Mouse (Mus musculus) midbrain, embryonic 16.5 days (tissue): ENCODE results near the gene Rps6kb2. TPM values are rescaled to one million over a fixed set of nuclear protein-coding genes. Genes with fewer than 3 reads are reported as not detected.
"Not testable (repeated sequence)": the region's sequence is repeated elsewhere in the genome, so short reads cannot be mapped to it uniquely, and the experiment has no call there.

Experiments used
- ATAC-seq: fragments of 200-750 bp; cut with Nextera tagmentation; 2 replicates; pipeline ENCODE4 v1.8.0; 2017; ENCODE audit warnings: moderate TSS enrichment
- H3K27ac ChIP-seq: fragments of 300-500 bp; sonication (generic); 2 replicates; pipeline ENCODE4 v1.5.1; 2014; ENCODE audit warnings: mild to moderate bottlenecking, low read length, mixed read lengths
- H3K27me3 ChIP-seq: fragments of 300-500 bp; sonication (generic); 2 replicates; pipeline ENCODE4 v1.6.1; 2014; ENCODE audit warnings: low read depth, low read length, mixed read lengths; ENCODE audit not compliant: control insufficient read depth, insufficient read depth
- H3K36me3 ChIP-seq: fragments of 300-500 bp; sonication (generic); 2 replicates; pipeline ENCODE4 v1.6.1; 2014; ENCODE audit warnings: mild to moderate bottlenecking, low read length, moderate library complexity, mixed read lengths; ENCODE audit not compliant: control insufficient read depth, insufficient read depth
- H3K4me1 ChIP-seq: fragments of 300-500 bp; sonication (generic); 2 replicates; pipeline ENCODE4 v1.6.1; 2014; ENCODE audit warnings: mild to moderate bottlenecking, low read length, mixed read lengths; ENCODE audit not compliant: control insufficient read depth, insufficient read depth
- H3K4me2 ChIP-seq: fragments of 300-500 bp; sonication (generic); 2 replicates; pipeline ENCODE4 v1.6.1; 2014; ENCODE audit warnings: mild to moderate bottlenecking, low read length, mixed read lengths
- H3K4me3 ChIP-seq: fragments of 300-500 bp; sonication (generic); 2 replicates; pipeline ENCODE4 v1.5.1; 2014; ENCODE audit warnings: low read depth, mild to moderate bottlenecking, low read length, moderate library complexity, mixed read lengths
- H3K9ac ChIP-seq: fragments of 300-500 bp; sonication (generic); 2 replicates; pipeline ENCODE4 v1.6.1; 2014; ENCODE audit warnings: low read depth, low read length, mixed read lengths
- H3K9me3 ChIP-seq: fragments of 300-500 bp; sonication (generic); replicated peaks from 2 replicates; pipeline ENCODE4 v1.6.1; 2014; ENCODE audit warnings: mild to moderate bottlenecking, low read length, mixed read lengths; ENCODE audit not compliant: control insufficient read depth, poor library complexity, severe bottlenecking
- WGBS: fragments of 180-500 bp; shearing (Covaris S2); extraction: QIAGEN DNeasy Blood & Tissue Kit; methylation state at CpG from one replicate; pipeline ENCODE4 v1.1.7; 2014; 5-methylcytosine and 5-hydroxymethylcytosine counted together
- polyA plus RNA-seq: library from polyadenylated mRNA; unstranded; fragments of >200 nt; fragmentation: Nextera tagmentation; extraction: Ambion mirVana; gene quantifications from 2 replicates; pipeline ENCODE4 v1.2.1, GENCODE M21; 2015

Gene Rps6kb2
- polyA plus RNA-seq, 1 experiment from 2014 or later, result 58.0 TPM

GRCm38 (mm10) chr19:4139446-4139845 is 23.7 kb downstream of the Rps6kb2 start, which contains the start of gene Gpr152:
TSS of gene Gpr152 (plus strand) at chr19:4139787.
- Histone ChIP-seq H3K4me1 (no peaks in the 10 kb centered on the region; the same call in 1 of the 2 replicates), H3K4me3 (no peak within 1 kb of the TSS), H3K9me3 (no peaks in the 10 kb centered on the region), H3K27me3 (no peaks in the 10 kb centered on the region), H3K4me2 (no peak within 1 kb of the TSS), H3K27ac (no peak within 1 kb of the TSS), H3K36me3 (no peaks in the 10 kb centered on the region), H3K9ac (no peak within 1 kb of the TSS)
- no peak for ATAC-seq
- 57% methylated on average over 2 of the region's 2 CpGs for WGBS

GRCm38 (mm10) chr19:4137913-4138312 is 25.2 kb downstream of the Rps6kb2 start:
- H3K9me3 ChIP-seq, result no peaks in the 10 kb centered on the region
- no peaks in the 10 kb centered on the region; the same call in 1 of the 2 replicates for H3K4me1 ChIP-seq
- no peaks in the 10 kb centered on the region for H3K27me3 ChIP-seq
- no peak overlapping the region for H3K4me2 ChIP-seq
- ATAC-seq, result no peak
- H3K4me3 ChIP-seq, result no peak overlapping the region
- H3K9ac ChIP-seq, result no peak overlapping the region
- 86% methylated on average over 5 of the region's 5 CpGs for WGBS
- H3K36me3 ChIP-seq, result peaks cover 3% of the 10 kb centered on the region
- no peak overlapping the region for H3K27ac ChIP-seq

- WGBS, result 81% methylated on average over 5 of the region's 5 CpGs
- Histone ChIP-seq H3K4me2 (no peak overlapping the region), H3K9ac (no peak overlapping the region), H3K4me1 (no peaks in the 10 kb centered on the region; the same call in 1 of the 2 replicates), H3K4me3 (no peak overlapping the region), H3K9me3 (no peaks in the 10 kb centered on the region), H3K27me3 (no peaks in the 10 kb centered on the region), H3K27ac (no peak overlapping the region), H3K36me3 (peaks cover 10% of the 10 kb centered on the region)
- no peak for ATAC-seq
Observed at GRCm38 (mm10) chr19:4136463-4136862, 26.7 kb downstream of the Rps6kb2 start.

- peaks cover 13% of the 10 kb centered on the region for H3K36me3 ChIP-seq
- H3K9ac ChIP-seq, H3K27ac ChIP-seq, H3K4me3 ChIP-seq, H3K9me3 ChIP-seq, H3K27me3 ChIP-seq, ATAC-seq, H3K4me2 ChIP-seq, H3K4me1 ChIP-seq: not testable (repeated sequence)
- WGBS, result 23% methylated on average over 8 of the region's 8 CpGs
Observed at GRCm38 (mm10) chr19:4135963-4136345, 27.2 kb downstream of the Rps6kb2 start.

- not testable (repeated sequence) for H3K9me3 ChIP-seq, H3K27me3 ChIP-seq, H3K9ac ChIP-seq, H3K4me3 ChIP-seq, H3K27ac ChIP-seq, ATAC-seq, H3K4me1 ChIP-seq, H3K4me2 ChIP-seq
- H3K36me3 ChIP-seq, result peaks cover 13% of the 10 kb centered on the region
- 87% methylated on average over 6 of the region's 6 CpGs for WGBS
Observed at GRCm38 (mm10) chr19:4135229-4135962, 27.8 kb downstream of the Rps6kb2 start.

- no peaks in the 10 kb centered on the region for H3K27me3 ChIP-seq
- H3K4me1 ChIP-seq, result no peaks in the 10 kb centered on the region; the same call in 1 of the 2 replicates
- no peak overlapping the region for H3K9ac ChIP-seq
- no peaks in the 10 kb centered on the region for H3K9me3 ChIP-seq
- peaks cover 13% of the 10 kb centered on the region for H3K36me3 ChIP-seq
- H3K27ac ChIP-seq, result no peak overlapping the region
- no peak overlapping the region for H3K4me3 ChIP-seq
- ATAC-seq, result no peak
- H3K4me2 ChIP-seq, result no peak overlapping the region
- WGBS, result 95% methylated on average over 4 of the region's 4 CpGs
Observed at GRCm38 (mm10) chr19:4134354-4134753, 28.8 kb downstream of the Rps6kb2 start.

- 93% methylated on average over 2 of the region's 2 CpGs for WGBS
- Histone ChIP-seq H3K4me1 (peaks cover 10% of the 10 kb centered on the region), H3K9ac (no peak overlapping the region), H3K9me3 (no peaks in the 10 kb centered on the region), H3K4me2 (no peak overlapping the region), H3K27me3 (no peaks in the 10 kb centered on the region), H3K4me3 (no peak overlapping the region), H3K36me3 (peaks cover 20% of the 10 kb centered on the region), H3K27ac (no peak overlapping the region)
- ATAC-seq, result no peak
Observed at GRCm38 (mm10) chr19:4131768-4132167, 31.4 kb downstream of the Rps6kb2 start.

- Histone ChIP-seq H3K27ac (no peak overlapping the region), H3K36me3 (peaks cover 20% of the 10 kb centered on the region), H3K4me1 (peaks cover 14% of the 10 kb centered on the region), H3K4me2 (no peak overlapping the region), H3K9me3 (no peaks in the 10 kb centered on the region), H3K27me3 (no peaks in the 10 kb centered on the region), H3K9ac (no peak overlapping the region), H3K4me3 (no peak overlapping the region)
- 88% methylated on average over 5 of the region's 5 CpGs for WGBS
- ATAC-seq, result no peak
Observed at GRCm38 (mm10) chr19:4131075-4131474, 32.1 kb downstream of the Rps6kb2 start.

GRCm38 (mm10) chr19:4130106-4130505 is 33.0 kb downstream of the Rps6kb2 start:
- H3K4me3 ChIP-seq, result no peak overlapping the region
- peaks cover 14% of the 10 kb centered on the region for H3K4me1 ChIP-seq
- 94% methylated on average over 4 of the region's 4 CpGs for WGBS
- ATAC-seq, result no peak
- H3K9me3 ChIP-seq, result no peaks in the 10 kb centered on the region
- peaks cover 20% of the 10 kb centered on the region for H3K36me3 ChIP-seq
- no peak overlapping the region for H3K4me2 ChIP-seq
- no peak overlapping the region for H3K27ac ChIP-seq
- H3K9ac ChIP-seq, result no peak overlapping the region
- H3K27me3 ChIP-seq, result no peaks in the 10 kb centered on the region
